Mouse (Mus musculus) adrenal gland, postnatal 25 days (tissue): Measurements from ENCODE around the gene Ptch1. TPM values are rescaled to one million over a fixed set of nuclear protein-coding genes. Genes with fewer than 3 reads are reported as not detected.
A peak's percentile ranks its signal among the peaks of the same experiment; 100 is the strongest.

ENCODE experiments used
- DNase-seq: peaks from one replicate; pipeline ENCODE4 v3.0.0; 2021; ENCODE audit warnings: mixed read lengths
- total RNA-seq: library from RNA; stranded (reverse); gene quantifications from 2 replicates; pipeline ENCODE4 v1.2.3, GENCODE M21; 2021

The Ptch1 gene
- total RNA-seq, 1 experiment from 2014 or later, result 53.6 TPM

DNA sequence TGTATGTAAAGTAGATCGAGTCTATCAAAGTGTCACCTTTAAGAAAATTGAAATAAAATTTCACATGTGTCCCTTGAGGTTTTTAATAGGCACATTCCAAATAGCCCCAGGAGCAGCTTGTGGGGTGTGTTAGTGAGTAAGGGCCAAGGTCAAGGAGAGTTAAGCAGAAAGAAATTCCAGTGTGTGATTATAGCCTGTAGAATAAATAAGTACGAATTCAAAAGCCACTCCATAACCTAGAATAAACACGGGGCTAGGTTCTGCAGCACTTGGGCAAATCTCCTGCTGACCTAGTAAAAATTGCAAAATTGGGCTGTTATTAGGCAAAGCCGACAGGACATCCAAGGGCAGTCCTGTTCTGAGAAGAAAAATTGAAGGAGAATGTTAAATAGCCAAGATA, 38.4 kb downstream of the Ptch1 start:
- no peak for DNase-seq

GRCm38 (mm10) chr13:63530857-63531256, 42.5 kb downstream of the Ptch1 start:
- DNase-seq, result no peak

GRCm38 (mm10) chr13:63530371-63530764, 43.0 kb downstream of the Ptch1 start:
- DNase-seq, result no peak

- DNase-seq, result no peak
Observed at GRCm38 (mm10) chr13:63529602-63530370, 43.6 kb downstream of the Ptch1 start.

DNA sequence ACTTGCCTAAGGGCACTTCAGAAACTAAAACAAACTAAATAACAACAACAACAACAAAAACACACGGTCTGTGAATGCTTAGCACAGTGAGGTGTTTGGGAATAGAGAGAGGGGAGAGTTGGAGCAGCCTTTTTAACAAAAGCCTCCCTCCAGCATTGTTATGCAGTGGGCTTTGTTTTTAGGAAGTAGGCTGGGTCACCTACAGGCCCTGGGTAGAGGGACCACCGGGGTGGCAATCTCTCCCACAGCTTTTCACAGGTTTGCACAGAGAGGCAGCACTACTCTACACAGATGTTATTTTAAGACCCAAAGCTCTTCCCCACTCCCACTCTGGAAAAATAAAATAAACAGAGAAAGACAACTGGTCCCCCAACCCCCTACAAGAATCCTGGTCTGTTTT, 44.5 kb downstream of the Ptch1 start:
- no peak for DNase-seq

DNA sequence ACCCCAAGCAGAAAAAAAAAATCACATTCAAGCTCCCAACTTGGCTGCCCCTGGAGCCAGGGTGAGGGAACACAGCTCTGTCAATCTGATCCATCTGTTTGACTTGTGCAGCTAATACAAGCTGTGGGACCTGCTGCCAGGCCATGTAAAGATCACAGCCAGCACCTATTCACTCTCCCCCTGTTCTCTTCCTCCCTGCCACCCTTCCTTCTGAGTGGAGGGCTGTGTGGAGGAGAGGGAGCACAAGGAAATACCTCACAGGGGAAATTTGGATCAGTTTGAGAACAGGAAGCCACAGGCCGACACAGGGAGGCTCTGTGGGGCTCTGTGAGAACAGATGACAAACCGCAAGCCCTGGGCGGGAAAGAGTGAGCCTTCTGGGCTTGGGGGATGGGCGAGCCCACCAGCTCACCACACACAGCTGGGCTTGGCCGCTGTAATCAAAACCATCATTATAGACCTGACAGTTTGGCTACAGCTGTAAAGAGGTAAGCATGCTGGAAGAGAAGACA, 45.2 kb downstream of the Ptch1 start:
- DNase-seq, result no peak

DNA sequence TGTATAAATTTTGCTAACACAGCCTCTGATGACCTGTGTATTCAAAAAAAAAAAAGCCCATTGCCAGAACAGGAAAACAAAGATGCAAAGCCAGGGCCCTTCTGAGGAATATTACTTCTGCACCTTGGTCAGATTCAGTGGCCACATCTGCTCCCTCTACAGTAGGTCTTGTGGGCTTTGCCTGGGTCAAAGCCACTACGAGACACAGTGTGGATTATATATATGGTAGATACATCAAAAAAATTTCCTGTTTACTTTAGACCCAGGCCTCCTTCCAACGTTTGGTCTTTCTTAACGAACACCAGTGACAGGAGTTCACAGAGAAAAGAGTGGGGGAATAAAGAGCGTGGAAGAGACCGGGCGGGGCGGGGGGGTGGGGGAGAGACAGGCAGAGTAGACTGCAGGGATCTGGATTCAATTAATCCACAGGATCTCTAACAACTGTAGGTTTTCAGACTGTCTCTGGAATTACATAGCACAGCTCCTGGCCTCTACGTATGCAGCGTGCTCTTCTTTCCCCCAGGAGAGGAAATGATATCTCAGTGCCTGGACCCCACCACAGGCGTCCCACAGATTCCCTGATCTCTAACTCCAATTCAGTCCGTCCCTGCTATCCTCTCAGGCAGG, 47.7 kb downstream of the Ptch1 start:
- DNase-seq, result no peak

GRCm38 (mm10) chr13:63524608-63525570, 48.5 kb downstream of the Ptch1 start:
- DNase-seq, result no peak

GRCm38 (mm10) chr13:63524061-63524460, 49.3 kb downstream of the Ptch1 start:
- DNase-seq, result peak; percentile 36

- DNase-seq, result no peak
Observed at GRCm38 (mm10) chr13:63522832-63523231, 50.6 kb downstream of the Ptch1 start.

DNA sequence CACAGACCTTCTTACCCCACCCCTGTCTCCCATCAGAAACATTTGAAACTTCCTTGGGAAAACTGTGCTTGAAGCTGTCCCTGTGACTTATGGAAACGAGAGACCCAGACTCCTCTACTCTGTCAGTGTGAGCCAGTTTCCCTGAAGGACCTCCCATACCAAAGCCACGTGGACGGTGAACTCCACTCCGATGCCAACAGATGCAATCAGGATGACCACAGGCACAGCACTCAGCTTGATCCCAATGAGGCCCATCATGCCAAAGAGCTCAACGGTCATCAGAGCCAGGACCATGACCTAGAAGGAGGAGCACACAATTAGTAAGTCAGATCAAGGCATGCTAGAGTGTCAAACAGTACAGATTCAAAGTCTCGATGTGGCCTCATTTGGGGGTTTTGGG, 53.3 kb downstream of the Ptch1 start:
- DNase-seq, result no peak

- DNase-seq, result no peak
Observed at GRCm38 (mm10) chr13:63516535-63516934, 56.9 kb downstream of the Ptch1 start.

GRCm38 (mm10) chr13:63515542-63515941, 57.9 kb downstream of the Ptch1 start:
- DNase-seq, result no peak

DNA sequence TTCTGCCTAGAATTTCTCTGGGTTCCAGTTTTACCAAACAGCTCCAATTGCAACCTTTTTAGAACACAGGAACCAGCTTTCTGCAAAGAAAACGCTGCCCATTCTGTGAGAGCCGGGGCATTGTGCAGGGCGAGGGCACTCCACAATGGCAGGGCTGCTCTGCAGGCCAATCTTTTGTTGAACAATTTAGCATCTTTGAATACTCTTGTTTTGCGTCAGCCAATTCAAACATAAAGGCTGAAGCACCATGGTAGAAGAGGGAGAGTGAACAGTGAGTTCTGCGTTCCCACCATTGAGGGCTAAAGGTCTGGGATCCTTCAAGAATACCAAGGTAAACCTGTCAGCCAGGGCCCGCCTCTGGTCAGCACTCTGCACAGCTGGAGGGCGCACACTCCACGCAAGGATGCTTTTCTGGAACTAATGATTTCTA, 58.5 kb downstream of the Ptch1 start:
- no peak for DNase-seq

DNA sequence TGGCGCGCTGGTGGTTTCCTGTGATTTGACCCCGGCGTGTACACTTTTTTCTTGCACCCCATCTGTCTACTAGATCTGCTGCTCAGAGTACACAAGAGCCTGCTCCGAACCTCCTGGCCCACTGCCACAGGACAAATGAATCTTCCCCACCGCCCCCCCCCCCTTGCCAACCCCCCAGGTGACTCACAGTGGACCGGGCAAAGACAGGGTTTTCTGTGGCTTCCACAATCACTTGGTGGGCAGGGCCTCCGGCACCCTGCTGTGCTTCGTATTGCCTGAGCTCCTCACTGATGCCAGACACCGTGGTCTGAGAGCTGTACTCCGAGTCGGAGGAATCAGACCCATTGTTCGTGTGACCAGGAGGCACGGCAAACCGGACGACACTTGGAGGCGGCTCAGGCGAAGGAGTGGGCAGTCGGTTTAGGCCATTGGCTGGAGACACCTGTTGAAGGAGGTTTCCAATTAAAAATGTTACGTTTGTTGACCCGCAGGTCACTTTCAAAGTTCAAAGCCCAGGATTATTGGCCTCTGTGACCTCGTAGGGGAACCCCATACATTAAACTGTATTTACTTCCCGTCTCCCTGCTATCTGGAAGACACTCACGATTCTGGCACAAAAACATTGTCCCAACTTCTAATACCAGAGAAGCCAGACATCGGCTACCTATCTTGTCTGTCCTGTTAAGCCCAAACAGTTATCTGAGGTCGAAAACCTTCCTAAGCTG, 59.9 kb downstream of the Ptch1 start:
- peak; percentile 64 for DNase-seq

- no peak for DNase-seq
Observed at GRCm38 (mm10) chr13:63512411-63512810, 61.0 kb downstream of the Ptch1 start.

- DNase-seq, result no peak
Observed at GRCm38 (mm10) chr13:63507821-63508220, 65.6 kb downstream of the Ptch1 start.

DNA sequence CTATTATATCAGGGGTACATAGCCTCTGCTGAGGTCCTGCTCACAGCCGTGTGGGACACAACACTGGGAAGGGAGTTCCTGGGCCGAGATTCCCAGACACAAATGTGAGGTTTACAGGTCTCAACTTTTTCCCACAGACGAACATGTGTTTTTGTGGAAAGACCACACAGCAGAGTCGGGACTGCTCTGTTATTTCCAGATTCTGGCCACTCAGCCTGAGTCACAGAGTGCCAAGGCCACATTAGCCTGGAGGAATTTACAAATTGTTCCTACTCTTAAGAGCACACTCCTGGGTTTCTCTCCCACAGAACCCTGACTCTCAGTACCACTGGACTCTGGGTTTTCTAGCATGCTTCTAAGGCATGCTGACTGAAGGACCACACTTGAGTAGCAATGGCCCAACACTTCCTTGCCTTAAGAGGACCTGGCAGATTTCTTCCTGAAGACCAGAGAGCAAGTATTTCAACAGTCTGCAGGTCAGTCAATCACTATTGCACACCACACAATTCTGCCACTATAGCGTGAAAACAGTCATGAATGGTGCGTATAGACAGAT, 66.3 kb downstream of the Ptch1 start:
- DNase-seq, result peak; percentile 27

DNA sequence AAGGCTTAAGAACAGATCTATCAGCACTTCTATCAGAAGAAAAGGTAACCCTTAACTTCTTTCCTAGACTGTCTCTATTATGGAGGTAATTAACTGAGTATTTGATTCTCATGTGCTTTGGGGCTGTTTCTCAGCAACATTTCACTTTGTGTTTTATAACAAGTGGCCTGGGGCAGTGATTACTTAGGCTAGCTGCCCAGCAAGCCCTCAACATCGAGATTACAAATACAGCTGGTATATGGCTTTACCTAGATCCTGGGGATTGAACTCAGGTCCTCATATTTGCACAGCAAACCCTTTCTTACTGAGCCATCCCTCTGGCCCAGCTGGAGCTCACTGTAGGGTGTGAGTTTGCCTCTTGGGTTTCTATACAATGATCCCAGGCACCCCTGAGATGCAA, 67.0 kb downstream of the Ptch1 start:
- DNase-seq, result no peak

- DNase-seq, result no peak
Observed at GRCm38 (mm10) chr13:63502391-63502790, 71.0 kb downstream of the Ptch1 start.

DNA sequence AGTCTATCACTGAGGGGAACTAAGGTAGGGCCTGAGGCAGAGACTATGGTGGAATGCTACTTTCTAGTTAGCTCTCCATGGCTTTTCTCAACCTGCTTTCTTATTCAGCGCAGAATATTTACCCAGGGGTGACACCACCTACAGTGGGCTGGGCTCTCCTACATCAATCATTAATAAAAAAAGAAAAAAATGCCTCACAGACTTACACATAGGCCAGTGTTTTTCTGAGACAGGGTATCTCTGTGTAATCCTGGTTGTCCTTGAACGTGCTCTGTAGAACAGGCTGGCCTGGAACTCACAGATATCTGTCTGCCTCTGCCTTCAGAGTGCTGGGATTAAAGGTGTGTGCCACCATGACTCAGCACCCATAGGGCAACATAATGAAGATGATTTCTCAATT, 73.9 kb downstream of the Ptch1 start:
- no peak for DNase-seq
